Mouse (Mus musculus) testis, adult 2 months (tissue): ENCODE measurements at regions not wholly inside any gene's neighbourhood (a gene's known extent, or its start where the extent isn't known, plus 50 kb on each side); places are given as distances from the start of the nearest gene placed in this dataset.

Source experiments
- CTCF ChIP-seq: fragments of 200-500 bp; IDR thresholded peaks from 2 replicates; pipeline ENCODE4 v1.5.1; 2012; ENCODE audit warnings: low read depth, mild to moderate bottlenecking, inconsistent platforms, low read length, moderate library complexity; ENCODE audit not compliant: control insufficient read depth, insufficient read depth, insufficient replicate concordance
- POLR2A ChIP-seq: fragments of 200-500 bp; IDR thresholded peaks from 2 replicates; pipeline ENCODE4 v1.6.1; 2012; ENCODE audit warnings: low read depth, mild to moderate bottlenecking, inconsistent platforms, low read length, moderate library complexity; ENCODE audit not compliant: control insufficient read depth

DNA sequence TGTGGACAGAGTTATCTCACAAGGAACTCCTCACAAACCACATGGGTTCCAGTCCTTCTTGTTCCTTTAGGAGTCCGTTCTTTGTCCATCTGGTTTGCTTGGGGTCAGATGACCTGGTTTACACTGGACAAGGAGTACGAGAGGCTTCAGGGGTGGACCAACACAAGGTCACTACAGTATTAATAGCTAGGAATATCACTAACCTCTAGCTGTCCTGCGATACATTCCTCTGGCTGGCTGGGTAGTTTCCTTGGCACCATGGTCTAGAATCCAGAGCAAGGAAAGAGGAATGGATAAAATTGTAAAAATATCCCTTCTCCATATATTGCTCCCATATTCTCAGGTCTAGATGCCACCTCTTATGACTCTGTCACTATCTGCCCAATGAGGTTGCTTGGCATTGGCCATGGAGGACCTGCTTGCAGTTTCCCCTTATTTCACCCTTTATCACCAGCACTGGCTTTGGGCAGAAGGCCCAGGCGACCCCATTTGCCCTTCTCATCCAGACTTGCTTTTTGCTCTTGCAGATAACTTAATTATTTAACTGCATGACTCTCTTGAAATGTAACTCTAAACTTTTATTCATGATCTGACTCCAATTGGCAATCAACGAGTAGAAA is 310.9 kb upstream of the Rnf32 start:
- TF ChIP-seq POLR2A (no peak), CTCF (no peak)
